Mouse (Mus musculus) left cerebral cortex, postnatal 10 days (tissue): ENCODE results near the gene Gsc2. TPM values are rescaled to one million over a fixed set of nuclear protein-coding genes. Genes with fewer than 3 reads are reported as not detected.

ENCODE experiments used
- DNase-seq, 2 experiments: peaks; one replicate each; pipeline ENCODE4 v3.0.0; 2021 to 2022; ENCODE audit warnings: low spot score in 2 of 2, mixed read lengths in 1 of 2; ENCODE audit errors: extremely low spot score in 1 of 2
- intact Hi-C: fragments of 180-260 bp; cut with DNase I; formaldehyde crosslinking; loops from one replicate; pipeline ENCODE4 v1.15.1; 2025
- total RNA-seq, 2 experiments: library from RNA; stranded (reverse); gene quantifications; 2 replicates each; pipeline ENCODE4 v1.2.3; 2021

Gene Gsc2
- total RNA-seq, 2 experiments from 2014 or later, result not detected

DNA sequence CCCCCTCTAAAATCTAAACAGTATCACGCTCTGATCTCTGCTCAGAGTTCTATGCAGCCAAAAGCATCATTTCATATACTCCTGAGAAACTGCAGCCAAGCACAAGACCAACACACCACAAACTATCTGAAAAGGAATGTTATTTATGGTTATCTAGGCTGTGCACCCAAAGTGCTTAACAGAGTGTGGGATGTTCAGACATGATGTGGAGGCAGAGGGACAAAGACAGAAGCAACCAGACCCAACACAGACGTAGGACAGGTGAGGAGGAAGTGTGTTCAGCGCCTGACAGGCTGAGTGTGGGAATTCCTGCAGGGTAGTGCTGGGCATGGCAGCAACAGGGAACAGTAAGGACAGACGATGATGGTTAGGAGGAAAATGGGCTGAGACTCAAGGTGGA lies 35.3 kb downstream of the Gsc2 start:
- no peak for DNase-seq
- intact Hi-C loops, result no loop called here

DNA sequence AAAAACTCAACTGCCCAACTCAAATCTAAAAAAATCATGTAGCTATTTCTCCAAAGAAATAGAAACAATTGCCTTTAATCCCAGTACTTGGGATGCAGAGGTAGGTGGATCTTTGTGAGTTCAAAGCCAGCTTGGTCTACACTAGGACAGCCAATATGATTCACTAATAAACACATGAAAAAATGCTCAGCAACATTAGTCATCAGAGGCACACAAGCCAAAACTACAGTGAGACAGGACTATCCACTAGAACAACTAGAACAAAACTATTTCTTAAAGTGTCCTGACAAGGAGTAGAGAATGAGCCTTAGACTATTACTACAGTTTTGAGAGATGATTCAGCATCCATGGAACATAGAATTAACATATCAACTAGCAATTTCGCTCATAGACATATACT lies 38.8 kb downstream of the Gsc2 start:
- intact Hi-C loops, result no loop called here
- no peak for DNase-seq

GRCm38 (mm10) chr16:17875174-17875573 lies 39.7 kb downstream of the Gsc2 start:
- DNase-seq, result no peak
- intact Hi-C loops, result no loop called here

DNA sequence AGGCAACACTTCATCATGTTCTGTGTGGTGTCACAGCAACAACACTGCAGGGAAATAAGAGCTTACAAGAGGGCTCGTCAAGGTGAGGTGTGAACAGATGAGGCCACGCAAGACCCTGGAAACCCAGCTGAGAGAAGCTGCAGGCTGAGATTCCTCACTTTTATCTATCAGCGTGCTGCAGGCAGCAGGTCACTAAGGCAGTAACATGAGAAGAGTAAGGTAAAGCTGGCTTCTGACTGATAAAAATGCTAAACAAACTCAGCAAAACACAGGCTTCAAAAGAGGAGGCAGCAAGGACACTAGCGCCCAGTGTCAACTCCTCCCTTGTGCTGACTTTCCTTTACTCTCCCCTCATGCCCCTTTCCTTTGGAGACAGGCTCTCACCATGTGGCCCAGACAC lies 41.9 kb downstream of the Gsc2 start:
- no peak for DNase-seq
- intact Hi-C loops, result no loop called here

- no peak for DNase-seq
- intact Hi-C loops, result no loop called here
Observed at GRCm38 (mm10) chr16:17871248-17871647, 43.6 kb downstream of the Gsc2 start.

GRCm38 (mm10) chr16:17865770-17866169 lies 49.1 kb downstream of the Gsc2 start:
- intact Hi-C loops, result no loop called here
- no peak for DNase-seq

- no peak for DNase-seq
- intact Hi-C loops, result no loop called here
Observed at GRCm38 (mm10) chr16:17865293-17865692, 49.6 kb downstream of the Gsc2 start.

Other genes with a start within 250 kb of the Gsc2 start
- 10 to 100 TPM; 65.0 to 70.2 TPM for gene Med15, start 182.2 kb downstream of the Gsc2 start, total RNA-seq
- gene Klhl22, start 155.4 kb downstream of the Gsc2 start, total RNA-seq, result 100 to 1,000 TPM in 1 of 2 experiments, 10 to 100 TPM in 1; 96.5 to 101 TPM
- gene Scarf2, start 117.8 kb downstream of the Gsc2 start, total RNA-seq, result 1 to 10 TPM; 3.7 to 4.3 TPM
- 1 to 10 TPM; 4.9 to 5.1 TPM for gene B830017H08Rik, start 81.9 kb downstream of the Gsc2 start, total RNA-seq
- gene Car15, start 76.7 kb downstream of the Gsc2 start, total RNA-seq, result 1 to 10 TPM; 8.2 to 8.4 TPM
- gene Gm20518, start 23.4 kb downstream of the Gsc2 start, total RNA-seq, result 1 to 10 TPM in 1 of 2 experiments, under 1 TPM in 1; 0.81 to 1.4 TPM
- not detected for gene Tssk1, start 20.8 kb downstream of the Gsc2 start, total RNA-seq
- gene Dgcr2, start 16.5 kb downstream of the Gsc2 start, total RNA-seq, result 100 to 1,000 TPM; 106 to 107 TPM
- not detected for gene Tssk2, start 16.4 kb downstream of the Gsc2 start, total RNA-seq
- 10 to 100 TPM; 33.0 to 34.3 TPM for gene Ess2, start 3.7 kb downstream of the Gsc2 start, total RNA-seq
- gene Slc25a1, start 13.2 kb upstream of the Gsc2 start, total RNA-seq, result 10 to 100 TPM; 70.0 to 79.6 TPM
- not detected for gene Vpreb2, start 65.4 kb upstream of the Gsc2 start, total RNA-seq
- gene Dgcr6, start 137.8 kb upstream of the Gsc2 start, total RNA-seq, result 100 to 1,000 TPM; 111 to 120 TPM
- gene Prodh, start 175.1 kb upstream of the Gsc2 start, total RNA-seq, result 10 to 100 TPM; 13.5 to 19.5 TPM
- 10 to 100 TPM; 73.2 to 82.6 TPM for gene Rtn4r, start 212.6 kb upstream of the Gsc2 start, total RNA-seq